Mouse (Mus musculus) MEL (cell line): Measurements from ENCODE around the gene 1700011M02Rik.
"Not testable (repeated sequence)": the region's sequence is repeated elsewhere in the genome, so short reads cannot be mapped to it uniquely, and the experiment has no call there.

Source experiments
- EP300 ChIP-seq, 2 experiments: IDR thresholded peaks; 2 replicates each; pipeline ENCODE4 v1.6.1; 2011; ENCODE audit warnings: improper control_type of control experiment in 2 of 2, low read length in 2 of 2, low read depth in 1 of 2, mild to moderate bottlenecking in 1 of 2
- HCFC1 ChIP-seq: IDR thresholded peaks from 2 replicates; pipeline ENCODE4 v1.6.1; 2012; ENCODE audit warnings: low read depth, mild to moderate bottlenecking, inconsistent platforms, low read length, improper control_type of control experiment, moderate library complexity
- MEF2A ChIP-seq: IDR thresholded peaks from 2 replicates; pipeline ENCODE4 v1.6.1; 2014; ENCODE audit warnings: low read depth, mild to moderate bottlenecking, inconsistent platforms, low read length, improper control_type of control experiment; ENCODE audit not compliant: poor library complexity, insufficient replicate concordance, severe bottlenecking; ENCODE audit errors: extremely low read depth
- TCF12 ChIP-seq: IDR thresholded peaks from 2 replicates; pipeline ENCODE4 v1.6.1; 2014; ENCODE audit warnings: low read depth, mild to moderate bottlenecking, inconsistent platforms, low read length, improper control_type of control experiment, moderate library complexity

- TF ChIP-seq MEF2A; HCFC1; EP300 (IDR thresholded peaks at IDR 0.05; ENCODE audit: low read depth in 1 of 2, low read length in 2 of 2); TCF12: not testable (repeated sequence)
Measured at GRCm38 (mm10) chrX:102950136-102950535, 41.4 kb downstream of the 1700011M02Rik start.
